Mouse (Mus musculus): Measurements from ENCODE around the gene Zcchc18. TPM values are rescaled to one million over a fixed set of nuclear protein-coding genes. Genes with fewer than 3 reads are reported as not detected.

Zcchc18 gene
- total and polyA plus RNA-seq, 3 experiments = 0.34 to 6.8 (median 0.83) TPM

- no peak overlapping the region for H3K4me3 ChIP-seq (replicated peaks in 1 of 3; ENCODE audit: low read depth in 2 of 3, low read length in 2 of 3, poor library complexity in 1 of 3)
- no peak overlapping the region for H3K27ac ChIP-seq (ENCODE audit: insufficient read depth, low read depth)
- H3K27me3 ChIP-seq (replicated peaks) = no peaks in the 10 kb centered on the region
- H3K4me2 ChIP-seq (ENCODE audit: insufficient read depth, low read depth, poor library complexity, severe bottlenecking) = no peak overlapping the region
- H3K9me3 ChIP-seq (replicated peaks; ENCODE audit: low read length) = no peaks in the 10 kb centered on the region
- no peaks in the 10 kb centered on the region for H3K79me2 ChIP-seq (replicated peaks; ENCODE audit: control insufficient read depth, extremely low read depth, insufficient read depth, poor library complexity, severe bottlenecking)
- peaks cover 3 to 22% of the 10 kb centered on the region in 2 experiments for H3K36me3 ChIP-seq (replicated peaks in 1 of 2; ENCODE audit: control insufficient read depth in 1 of 2, insufficient read depth in 1 of 2, low read length in 1 of 2)
- TF ChIP-seq ZC3H11A (IDR thresholded peaks at IDR 0.05; ENCODE audit: low read depth, low read length) (peak; percentile 56), BHLHE40 (IDR thresholded peaks at IDR 0.05; ENCODE audit: low read depth, low read length) (no peak), RAD21 (IDR thresholded peaks at IDR 0.05; ENCODE audit: low read depth, low read length) (peak; percentile 87), CTCF (conservative IDR thresholded peaks at IDR 0.05 in 1 of 2, IDR thresholded peaks at IDR 0.05 in 1 of 2; ENCODE audit: low read depth in 2 of 2, low read length in 2 of 2) (peak; percentile 23 to 83; a peak in 3 of 4 replicates), SMC3 (IDR thresholded peaks at IDR 0.05; ENCODE audit: low read depth, low read length) (peak; percentile 89)
- dilution Hi-C loops (cut with MboI; ENCODE audit: extremely low pct_ligation_motif_present, extremely low pct_unique_long_range_greater_than_20kb, low sequenced_read_pairs) = no loop called here
- H3K4me1 ChIP-seq (ENCODE audit: control insufficient read depth in 1 of 2, insufficient read depth in 2 of 2) = no peaks in the 10 kb centered on the region
- peak; percentile 63 for DNase-seq (ENCODE audit: extremely low read depth)
- no peak overlapping the region for H3K9ac ChIP-seq (ENCODE audit: insufficient read depth, low read depth)
- in situ Hi-C loops (cut with MboI; ENCODE audit: low pct_ligation_motif_present, low pct_unique_long_range_greater_than_20kb, low sequenced_read_pairs) = loop anchor here (5.0 to 25.0 kb wide), 2 partner anchors 38 to 278 kb away; partner anchors contain the start of genes Morf4l2, Tmsb15b1, Tmsb15b2 and Tmsb15l
Measured at GRCm38 (mm10) chrX:137015099-137015709, 22.2 kb downstream of the Zcchc18 start.

- Histone ChIP-seq H3K27ac (ENCODE audit: insufficient read depth, low read depth) (no peak overlapping the region), H3K4me1 (ENCODE audit: control insufficient read depth in 1 of 2, insufficient read depth in 2 of 2) (no peaks in the 10 kb centered on the region), H3K27me3 (replicated peaks) (no peaks in the 10 kb centered on the region), H3K4me3 (replicated peaks in 1 of 3; ENCODE audit: low read depth in 2 of 3, low read length in 2 of 3, poor library complexity in 1 of 3) (no peak overlapping the region), H3K9ac (ENCODE audit: insufficient read depth, low read depth) (no peak overlapping the region), H3K9me3 (replicated peaks; ENCODE audit: low read length) (no peaks in the 10 kb centered on the region), H3K36me3 (replicated peaks in 1 of 2; ENCODE audit: control insufficient read depth in 1 of 2, insufficient read depth in 1 of 2, low read length in 1 of 2) (peaks cover 3 to 15% of the 10 kb centered on the region in 2 experiments), H3K4me2 (ENCODE audit: insufficient read depth, low read depth, poor library complexity, severe bottlenecking) (no peak overlapping the region), H3K79me2 (replicated peaks; ENCODE audit: control insufficient read depth, extremely low read depth, insufficient read depth, poor library complexity, severe bottlenecking) (no peaks in the 10 kb centered on the region)
- no peak for TF ChIP-seq NRF1 (IDR thresholded peaks at IDR 0.05; ENCODE audit: low read depth, low read length)
- TF ChIP-seq ELF1 (IDR thresholded peaks at IDR 0.05; ENCODE audit: low read depth, low read length) = no peak
- no peak for TF ChIP-seq SMC3 (IDR thresholded peaks at IDR 0.05; ENCODE audit: low read depth, low read length)
- TF ChIP-seq ETS1 (conservative IDR thresholded peaks at IDR 0.05; ENCODE audit: low read depth, low read length) = no peak
- TF ChIP-seq BHLHE40 (IDR thresholded peaks at IDR 0.05; ENCODE audit: low read depth, low read length) = no peak
- TF ChIP-seq SIN3A (IDR thresholded peaks at IDR 0.05; ENCODE audit: low read length) = no peak
- no peak for TF ChIP-seq MXI1 (IDR thresholded peaks at IDR 0.05; ENCODE audit: low read depth, low read length)
- no peak for TF ChIP-seq ZMIZ1 (IDR thresholded peaks at IDR 0.05; ENCODE audit: low read depth, low read length)
- dilution Hi-C loops (cut with MboI; ENCODE audit: extremely low pct_ligation_motif_present, extremely low pct_unique_long_range_greater_than_20kb, low sequenced_read_pairs) (no loop called here), in situ Hi-C loops (cut with MboI; ENCODE audit: low pct_ligation_motif_present, low pct_unique_long_range_greater_than_20kb, low sequenced_read_pairs) (loop anchor here (5.0 to 25.0 kb wide), 2 partner anchors 40 to 280 kb away; partner anchors contain the start of genes Morf4l2, Tmsb15b1, Tmsb15b2 and Tmsb15l)
- DNase-seq (ENCODE audit: extremely low read depth) = no peak
Measured at GRCm38 (mm10) chrX:137017668-137018067, 24.7 kb downstream of the Zcchc18 start.

GRCm38 (mm10) chrX:137019310-137019709, 26.4 kb downstream of the Zcchc18 start:
- in situ Hi-C loops (cut with MboI; ENCODE audit: low pct_ligation_motif_present, low pct_unique_long_range_greater_than_20kb, low sequenced_read_pairs) = loop anchor here (5.0 to 25.0 kb wide), 2 partner anchors 42 to 282 kb away; partner anchors contain the start of genes Morf4l2, Tmsb15b1, Tmsb15b2 and Tmsb15l

More at GRCm38 (mm10) chrX:137019310-137019709, 26.4 kb downstream of the Zcchc18 start:
- Histone ChIP-seq H3K79me2 (replicated peaks; ENCODE audit: control insufficient read depth, extremely low read depth, insufficient read depth, poor library complexity, severe bottlenecking) (no peaks in the 10 kb centered on the region), H3K4me1 (ENCODE audit: control insufficient read depth in 1 of 2, insufficient read depth in 2 of 2) (no peaks in the 10 kb centered on the region), H3K4me3 (replicated peaks in 1 of 3; ENCODE audit: low read depth in 2 of 3, low read length in 2 of 3, poor library complexity in 1 of 3) (no peak overlapping the region), H3K27me3 (replicated peaks) (no peaks in the 10 kb centered on the region), H3K9ac (ENCODE audit: insufficient read depth, low read depth) (no peak overlapping the region), H3K9me3 (replicated peaks; ENCODE audit: low read length) (no peaks in the 10 kb centered on the region), H3K36me3 (replicated peaks in 1 of 2; ENCODE audit: control insufficient read depth in 1 of 2, insufficient read depth in 1 of 2, low read length in 1 of 2) (peaks cover 3 to 13% of the 10 kb centered on the region in 2 experiments), H3K27ac (ENCODE audit: insufficient read depth, low read depth) (no peak overlapping the region), H3K4me2 (ENCODE audit: insufficient read depth, low read depth, poor library complexity, severe bottlenecking) (no peak overlapping the region)
- no peak for TF ChIP-seq MAFK (IDR thresholded peaks at IDR 0.05; ENCODE audit: insufficient replicate concordance, low read length)
- peak; percentile 54 for TF ChIP-seq RAD21 (IDR thresholded peaks at IDR 0.05; ENCODE audit: low read depth, low read length)
- TF ChIP-seq SMC3 (IDR thresholded peaks at IDR 0.05; ENCODE audit: low read depth, low read length) = peak; percentile 63
- peak; percentile 67 to 77; a peak in 3 of 4 replicates for TF ChIP-seq CTCF (conservative IDR thresholded peaks at IDR 0.05 in 1 of 2, IDR thresholded peaks at IDR 0.05 in 1 of 2; ENCODE audit: low read depth in 2 of 2, low read length in 2 of 2)
- DNase-seq (ENCODE audit: extremely low read depth) = peak; percentile 57
- dilution Hi-C loops (cut with MboI; ENCODE audit: extremely low pct_ligation_motif_present, extremely low pct_unique_long_range_greater_than_20kb, low sequenced_read_pairs) = no loop called here
